Mouse (Mus musculus): ENCODE measurements around the gene Cd200r1. TPM values are rescaled to one million over a fixed set of nuclear protein-coding genes. Genes with fewer than 3 reads are reported as not detected.
"Not testable (repeated sequence)": the region's sequence is repeated elsewhere in the genome, so short reads cannot be mapped to it uniquely, and the experiment has no call there.

The Cd200r1 gene
- polyA plus RNA-seq, 1 experiment from 2014 or later: 0.81 TPM

DNA sequence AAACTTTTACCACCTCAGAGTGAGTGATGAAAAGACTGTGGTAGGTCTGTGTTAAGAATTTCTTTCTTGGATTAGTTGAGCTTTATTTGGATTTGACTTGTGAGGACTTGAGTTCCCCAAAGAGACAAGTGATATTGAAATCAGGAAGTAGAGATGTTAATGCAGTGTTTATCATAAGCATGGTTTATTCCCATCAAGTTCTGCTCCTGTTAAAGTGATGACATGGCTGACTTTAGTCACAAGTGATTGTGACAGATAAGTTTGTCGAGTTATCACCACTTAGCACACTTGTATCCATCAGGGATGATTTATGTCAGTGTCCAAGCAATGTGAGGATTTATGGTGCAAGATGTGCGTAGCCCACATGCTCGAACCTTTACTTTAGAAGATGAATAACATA, 66.8 kb downstream of the Cd200r1 start:
- H3K9ac ChIP-seq: no peak overlapping the region
- no peaks in the 10 kb centered on the region for H3K27me3 ChIP-seq
- H3K4me3 ChIP-seq: no peak overlapping the region
- no peaks in the 10 kb centered on the region for H3K4me1 ChIP-seq (replicated peaks)
- no peak overlapping the region for H3K4me2 ChIP-seq
- no peak for ATAC-seq (ENCODE audit: low read depth)
- no peaks in the 10 kb centered on the region for H3K9me3 ChIP-seq
- H3K27ac ChIP-seq (replicated peaks): no peak overlapping the region
- 70% methylated on average over 3 of the region's 3 CpGs for WGBS
- H3K36me3 ChIP-seq: no peaks in the 10 kb centered on the region

- WGBS: 38% methylated on average over 2 of the region's 2 CpGs
- not testable (repeated sequence) for H3K9ac ChIP-seq; H3K36me3 ChIP-seq; ATAC-seq (ENCODE audit: low read depth); H3K27me3 ChIP-seq; H3K4me3 ChIP-seq; H3K4me1 ChIP-seq (replicated peaks); H3K27ac ChIP-seq (replicated peaks); H3K9me3 ChIP-seq; H3K4me2 ChIP-seq
These were observed 67.7 kb downstream of the Cd200r1 start for GRCm38 (mm10) chr16:44833189-44833588.

Other genes with a start within 250 kb of the Cd200r1 start
- gene Boc, start 206.8 kb upstream of the Cd200r1 start, polyA plus RNA-seq (2015; fragmentation: Nextera tagmentation; extraction: Ambion mirVana): 11.5 and 14.4 TPM in 2 replicates
- 4.2 and 5.9 TPM in 2 replicates for gene Nepro, start 41.4 kb upstream of the Cd200r1 start, polyA plus RNA-seq (2015; fragmentation: Nextera tagmentation; extraction: Ambion mirVana)
- 36.9 and 38.7 TPM in 2 replicates for gene Gtpbp8, start 19.4 kb upstream of the Cd200r1 start, polyA plus RNA-seq (2015; fragmentation: Nextera tagmentation; extraction: Ambion mirVana)
- 0.15 and 0.23 TPM in 2 replicates for gene Cd200r4, start 46.0 kb downstream of the Cd200r1 start, polyA plus RNA-seq (2015; fragmentation: Nextera tagmentation; extraction: Ambion mirVana)
- not detected in 2 replicates for gene Cd200r2, start 101.4 kb downstream of the Cd200r1 start, polyA plus RNA-seq (2015; fragmentation: Nextera tagmentation; extraction: Ambion mirVana)
- not detected in 2 replicates for gene Cd200r3, start 177.9 kb downstream of the Cd200r1 start, polyA plus RNA-seq (2015; fragmentation: Nextera tagmentation; extraction: Ambion mirVana)